Mouse (Mus musculus): ENCODE measurements at regions not wholly inside any gene's neighbourhood (a gene's known extent, or its start where the extent isn't known, plus 50 kb on each side); places are given as distances from the start of the nearest gene placed in this dataset.

GRCm38 (mm10) chr3:155979636-155980035, 582.0 kb upstream of the Negr1 start:
- no peak for DNase-seq (ENCODE audit: low spot score)

GRCm38 (mm10) chr3:155994044-155994443, 567.5 kb upstream of the Negr1 start:
- no peak for DNase-seq (ENCODE audit: low spot score)

- no peak for DNase-seq (ENCODE audit: low spot score)
Measured at GRCm38 (mm10) chr3:156017676-156018230, 543.8 kb upstream of the Negr1 start.

DNA sequence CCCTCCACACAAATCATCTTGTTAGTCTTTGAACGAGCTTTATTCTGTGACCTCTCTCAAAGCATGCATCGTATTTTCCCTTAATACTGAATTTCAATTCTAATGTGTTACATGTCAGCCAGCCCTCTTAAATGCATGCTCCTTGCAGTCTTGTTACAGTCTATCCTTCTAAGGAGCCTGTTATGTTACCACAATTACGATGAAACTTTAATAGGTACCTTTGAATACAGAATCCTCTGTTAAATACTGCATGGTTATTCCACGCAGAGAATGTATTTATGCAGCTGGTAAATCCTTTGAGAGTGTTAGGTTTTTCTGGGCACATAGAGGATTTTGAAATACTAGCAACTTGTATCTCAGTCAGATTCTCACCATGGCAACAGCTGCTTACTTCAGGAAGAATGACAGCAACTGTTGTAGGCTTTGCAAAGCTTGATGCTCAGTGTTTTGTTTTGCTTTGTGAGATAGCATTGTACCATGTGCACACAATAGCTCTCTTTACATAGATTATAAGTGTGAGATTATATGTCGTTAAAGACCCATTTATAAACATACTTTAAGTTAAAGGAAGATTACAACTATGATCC, 532.9 kb upstream of the Negr1 start:
- DNase-seq (ENCODE audit: low spot score) = no peak

GRCm38 (mm10) chr3:156070257-156070656, 491.3 kb upstream of the Negr1 start:
- DNase-seq (ENCODE audit: low spot score) = no peak

DNA sequence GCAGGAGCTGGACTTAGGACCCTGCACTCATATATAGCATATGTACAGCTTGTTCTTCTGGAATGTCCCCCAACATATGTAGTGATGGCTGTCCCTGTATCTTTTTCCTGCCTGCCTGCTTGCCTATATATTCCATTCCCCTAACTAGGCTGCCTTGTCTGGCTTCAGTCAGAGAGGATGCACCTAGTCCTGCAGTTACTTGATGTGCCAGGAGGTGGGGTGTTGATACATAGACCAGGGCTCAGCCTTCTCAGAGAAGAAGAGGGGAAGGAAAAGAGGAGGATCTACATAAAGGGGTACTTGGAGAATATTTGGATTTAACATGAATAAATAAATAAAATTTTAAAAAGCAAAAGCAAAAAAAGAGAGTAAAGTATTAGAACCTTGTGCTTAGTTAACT, 479.3 kb upstream of the Negr1 start:
- DNase-seq (ENCODE audit: low spot score) = no peak

DNA sequence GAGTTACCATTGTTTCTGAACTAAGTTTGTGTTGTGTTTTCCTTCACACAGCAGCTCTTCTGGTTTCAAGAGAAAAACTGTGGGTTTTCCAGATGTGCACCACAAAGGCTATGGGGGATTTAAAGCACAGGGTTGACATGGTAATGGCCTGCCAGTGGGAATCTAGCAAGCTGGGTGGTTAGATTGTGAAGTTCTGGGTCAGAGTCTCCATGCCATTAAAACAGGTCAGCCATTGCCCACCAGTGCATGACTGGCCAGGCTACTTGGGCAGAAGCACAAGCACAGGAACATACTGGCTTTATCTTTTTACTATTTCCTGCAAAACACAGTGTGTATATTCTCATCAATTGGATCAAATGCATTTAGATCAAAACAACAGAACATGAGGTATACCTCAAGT, 467.9 kb upstream of the Negr1 start:
- DNase-seq (ENCODE audit: low spot score) = no peak

DNA sequence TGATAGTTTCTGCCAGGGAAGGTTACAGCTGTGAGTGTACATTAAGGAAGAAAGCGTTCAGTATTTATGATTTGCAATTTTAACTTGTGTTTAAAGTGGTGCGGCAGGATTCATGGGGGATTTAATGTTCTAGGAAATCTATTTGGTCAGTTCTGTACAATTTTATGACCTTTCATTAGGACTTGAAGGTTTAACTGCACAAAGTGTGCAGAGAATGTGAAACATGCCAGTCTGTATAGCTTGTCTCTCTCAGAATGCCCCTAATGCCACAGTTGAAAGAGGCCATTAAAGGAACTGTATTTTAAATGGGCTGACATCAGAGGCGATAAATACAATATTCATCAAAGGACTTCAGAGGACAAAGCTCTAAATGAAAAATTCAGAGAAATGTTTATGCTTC, 466.6 kb upstream of the Negr1 start:
- no peak for DNase-seq (ENCODE audit: low spot score)

DNA sequence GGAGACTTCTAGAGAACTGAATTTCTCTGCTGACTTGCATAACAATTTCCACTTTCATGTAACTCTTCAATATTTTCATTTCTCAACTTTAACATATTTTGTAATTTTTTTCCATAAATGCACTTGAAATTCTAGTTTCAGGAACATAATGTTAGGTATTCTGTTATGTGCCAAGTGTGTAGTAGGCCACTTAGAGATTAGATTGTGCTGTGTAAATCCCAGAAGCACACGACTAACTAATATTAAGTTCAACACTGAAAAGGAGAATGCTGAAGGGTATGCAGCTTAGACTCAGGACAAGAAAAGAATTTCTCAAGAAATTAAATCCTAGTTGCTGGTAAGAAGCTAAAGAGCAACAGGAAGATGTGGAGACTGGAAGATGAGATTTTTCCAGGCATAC, 455.8 kb upstream of the Negr1 start:
- DNase-seq (ENCODE audit: low spot score) = peak; percentile 21

DNA sequence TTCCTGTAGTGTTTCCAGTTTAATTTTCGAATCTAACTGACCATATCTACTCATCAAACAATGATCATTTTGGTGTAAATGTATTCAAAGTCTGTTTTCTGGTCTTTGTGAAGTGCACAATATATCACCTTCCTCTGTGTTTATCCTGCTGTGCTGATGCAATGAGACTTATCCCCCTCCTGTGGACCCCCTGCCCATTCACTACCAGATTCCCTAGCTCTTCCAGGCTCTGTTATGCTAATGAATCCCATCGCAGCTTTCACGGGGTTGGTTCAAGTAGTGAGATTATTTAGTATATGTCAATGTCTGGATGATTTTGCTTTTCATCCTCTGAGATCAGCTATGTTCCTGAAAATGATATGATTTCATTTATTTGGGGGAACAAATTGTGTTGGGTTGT, 441.3 kb upstream of the Negr1 start:
- DNase-seq (ENCODE audit: low spot score) = no peak

DNA sequence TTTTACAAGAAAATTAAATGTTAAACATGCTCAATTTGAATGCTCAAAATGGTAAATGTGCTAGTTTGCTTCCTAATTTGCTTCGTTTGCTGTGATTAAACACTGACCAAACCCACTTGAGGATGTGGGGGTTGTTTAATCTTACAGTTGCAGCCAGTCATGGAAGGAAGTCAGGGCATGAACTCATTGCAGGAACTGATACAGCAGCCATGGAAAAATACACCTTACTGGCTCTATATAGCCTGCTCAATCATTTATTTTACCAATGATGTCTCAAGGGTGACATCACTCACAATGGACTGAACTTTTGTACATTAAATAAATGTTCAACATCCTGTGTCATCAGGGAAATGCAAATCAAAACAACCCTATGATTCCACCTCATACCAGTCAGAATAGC, 430.0 kb upstream of the Negr1 start:
- no peak for DNase-seq (ENCODE audit: low spot score)

- no peak for DNase-seq (ENCODE audit: low spot score)
Measured at GRCm38 (mm10) chr3:156141355-156141754, 420.2 kb upstream of the Negr1 start.

GRCm38 (mm10) chr3:156149322-156149721, 412.3 kb upstream of the Negr1 start:
- no peak for DNase-seq (ENCODE audit: low spot score)

DNA sequence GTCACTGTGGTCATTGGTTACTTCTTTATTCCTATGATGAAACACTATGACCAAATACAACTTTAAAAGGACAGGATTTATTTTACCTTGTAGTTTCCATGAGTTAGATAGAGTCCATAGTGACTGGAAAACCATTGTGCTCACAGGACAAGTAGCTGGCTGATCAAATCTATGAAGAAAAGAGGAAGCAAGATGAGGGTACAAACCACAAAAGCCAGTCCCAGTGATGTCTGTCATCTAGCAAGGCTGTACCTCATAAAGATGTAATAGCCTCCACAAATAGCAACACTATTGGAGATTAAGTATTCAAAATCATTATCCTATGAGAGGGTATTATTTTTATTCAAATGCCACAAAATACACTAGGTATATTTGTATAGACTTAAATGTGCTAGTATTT, 391.5 kb upstream of the Negr1 start:
- DNase-seq (ENCODE audit: low spot score) = no peak

- DNase-seq (ENCODE audit: low spot score) = no peak
Measured at GRCm38 (mm10) chr3:156198688-156199087, 362.9 kb upstream of the Negr1 start.

GRCm38 (mm10) chr3:156199749-156200467, 361.7 kb upstream of the Negr1 start:
- DNase-seq (ENCODE audit: low spot score) = no peak

DNA sequence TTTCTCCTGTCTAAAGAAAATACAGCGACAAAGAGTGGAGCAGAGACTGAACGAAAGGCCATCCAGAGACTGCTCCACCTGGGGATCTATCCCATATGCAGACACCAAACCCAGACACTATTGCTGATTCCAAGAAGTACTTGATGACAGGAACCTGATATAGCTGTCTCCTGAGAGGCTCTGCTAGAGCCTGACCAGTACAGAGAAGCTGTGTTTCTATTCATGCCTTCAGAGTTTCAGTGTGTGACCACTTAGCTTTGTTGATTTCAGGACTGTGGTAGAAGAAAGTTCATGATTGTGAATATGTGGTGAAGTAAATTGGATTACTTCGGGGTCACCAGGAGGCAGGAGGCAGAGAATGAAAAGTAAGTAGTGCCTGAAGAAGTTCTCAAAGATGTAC, 356.3 kb upstream of the Negr1 start:
- DNase-seq (ENCODE audit: low spot score) = no peak

GRCm38 (mm10) chr3:156208420-156208819, 353.2 kb upstream of the Negr1 start:
- DNase-seq (ENCODE audit: low spot score) = no peak

- no peak for DNase-seq (ENCODE audit: low spot score)
Measured at GRCm38 (mm10) chr3:156210827-156211226, 350.8 kb upstream of the Negr1 start.

DNA sequence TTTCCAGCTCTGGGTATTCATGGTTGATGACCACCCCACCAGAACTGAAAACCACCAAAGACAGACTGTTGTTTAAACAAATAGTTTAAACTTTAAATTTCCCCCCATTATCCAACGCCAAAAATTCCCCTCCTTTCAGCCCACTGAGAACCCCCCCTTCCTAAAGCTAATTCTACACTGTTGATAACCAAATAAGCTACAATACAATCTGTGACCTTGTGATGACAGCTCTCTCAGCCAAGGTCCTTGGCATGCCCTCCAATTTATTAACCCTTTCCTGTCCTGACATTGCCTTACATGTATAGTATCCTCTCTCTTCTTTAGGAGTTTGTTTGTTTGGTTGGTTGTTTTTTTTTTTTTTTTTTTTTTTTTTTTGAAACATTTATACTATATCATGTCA, 346.8 kb upstream of the Negr1 start:
- DNase-seq (ENCODE audit: low spot score) = no peak

- DNase-seq (ENCODE audit: low spot score) = peak; percentile 57
Measured at GRCm38 (mm10) chr3:156232111-156232510, 329.5 kb upstream of the Negr1 start.

DNA sequence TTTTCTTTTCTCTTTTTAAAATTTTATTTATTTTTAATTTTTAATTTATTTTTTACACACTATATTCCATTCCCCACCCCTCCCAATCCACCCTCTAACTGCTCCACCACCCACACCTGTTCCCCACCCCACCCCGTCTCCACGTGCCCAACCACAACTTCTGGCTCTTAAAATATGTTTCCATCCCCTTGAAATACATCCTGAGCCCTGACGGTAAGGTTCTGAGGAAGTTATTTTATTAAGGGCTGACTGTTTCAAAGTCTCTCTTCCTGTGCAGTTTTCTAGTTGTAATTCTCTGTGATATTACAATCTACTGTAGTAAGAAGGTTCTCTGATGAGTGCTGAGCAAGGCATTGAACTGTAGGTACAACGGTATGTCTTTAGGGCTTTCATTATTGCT, 325.6 kb upstream of the Negr1 start:
- no peak for DNase-seq (ENCODE audit: low spot score)

DNA sequence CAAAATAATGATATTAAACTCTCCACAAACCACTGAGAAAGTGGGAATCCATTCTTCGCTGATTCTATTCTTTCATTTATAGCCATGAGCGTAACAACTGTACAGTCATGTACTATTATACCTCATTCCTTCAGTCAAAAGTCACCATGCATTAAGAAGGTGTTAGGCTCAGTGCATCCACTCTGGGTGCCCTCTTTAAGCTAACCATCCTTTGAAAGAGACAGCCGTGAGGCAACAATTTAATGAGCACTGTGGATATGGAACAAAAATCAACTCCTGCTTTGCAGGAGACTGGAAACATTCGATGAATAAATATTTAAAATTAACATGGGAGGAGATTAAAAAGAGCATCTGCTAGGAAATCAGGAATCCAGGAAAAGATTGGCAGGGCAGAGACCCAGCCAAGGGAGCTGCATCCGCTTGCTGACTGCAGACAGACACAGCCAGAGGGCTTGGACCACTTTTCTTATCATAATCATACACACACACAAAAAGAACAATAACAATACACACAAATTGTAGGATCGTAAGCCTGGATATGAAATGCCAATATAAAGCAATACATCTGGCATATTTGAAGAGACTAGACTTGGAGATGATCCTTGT, 309.2 kb upstream of the Negr1 start:
- DNase-seq (ENCODE audit: low spot score) = no peak

Measured in adipocyte (in vitro differentiated cells).